Mouse (Mus musculus) cerebellum, adult 2 months (tissue): ENCODE data around the gene Glo1.

Experiments
- CTCF ChIP-seq: fragments of 200-500 bp; IDR thresholded peaks from 2 replicates; pipeline ENCODE4 v1.5.1; 2011; ENCODE audit warnings: low read depth, mild to moderate bottlenecking, control low read depth, low read length, moderate library complexity, borderline replicate concordance; ENCODE audit not compliant: insufficient read depth
- POLR2A ChIP-seq: fragments of 200-500 bp; IDR thresholded peaks from 2 replicates; pipeline ENCODE4 v1.6.1; 2011; ENCODE audit warnings: low read length, control low read depth, borderline replicate concordance; ENCODE audit not compliant: insufficient read depth

DNA sequence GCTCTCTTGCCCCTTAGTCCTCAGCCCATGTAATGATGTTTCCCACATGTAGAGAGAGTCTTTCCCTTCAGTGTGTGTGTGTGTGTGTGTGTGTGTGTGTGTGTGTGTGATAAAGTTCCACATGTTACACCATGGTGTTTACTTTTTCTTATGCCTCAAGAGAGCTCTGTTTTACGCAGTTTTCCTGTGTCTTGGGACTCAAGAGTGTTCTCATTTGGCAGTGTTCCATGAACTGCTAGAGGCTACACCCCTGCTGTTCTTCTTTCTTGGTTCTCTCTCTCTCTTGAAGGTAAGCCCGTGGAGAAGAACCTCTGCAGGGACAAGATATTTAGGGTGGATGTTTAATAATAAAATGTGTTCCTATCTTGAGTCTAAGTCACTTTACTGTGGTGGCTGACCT lies 7.5 kb downstream of the Glo1 start:
- TF ChIP-seq CTCF (no peak), POLR2A (no peak)
